Mouse (Mus musculus) liver, postnatal 0 days (tissue): ENCODE data around the gene Dscam. TPM values are rescaled to one million over a fixed set of nuclear protein-coding genes. Genes with fewer than 3 reads are reported as not detected.

Source experiments
- ATAC-seq: fragments of 200-750 bp; cut with Nextera tagmentation; 2 replicates; pipeline ENCODE4 v1.8.0; 2017; ENCODE audit warnings: mild to moderate bottlenecking, moderate library complexity
- DNase-seq: peaks from one replicate; pipeline ENCODE4 v3.0.0-alpha.2; 2016
- H3K27ac ChIP-seq: fragments of 300-500 bp; sonication (generic); 2 replicates; pipeline ENCODE4 v1.5.1; 2014; ENCODE audit warnings: antibody characterized with exemption, moderate library complexity, mild to moderate bottlenecking, low read depth
- H3K27me3 ChIP-seq: fragments of 300-500 bp; sonication (generic); 2 replicates; pipeline ENCODE4 v1.6.1; 2014; ENCODE audit warnings: low read length, control low read depth, mixed read lengths; ENCODE audit not compliant: insufficient read depth
- H3K36me3 ChIP-seq: fragments of 300-500 bp; sonication (generic); replicated peaks from 2 replicates; pipeline ENCODE4 v1.6.1; 2014; ENCODE audit warnings: mild to moderate bottlenecking, control low read depth, low read length, moderate library complexity, mixed read lengths; ENCODE audit not compliant: insufficient read depth
- H3K4me1 ChIP-seq: fragments of 300-500 bp; sonication (generic); 2 replicates; pipeline ENCODE4 v1.6.1; 2014; ENCODE audit warnings: antibody characterized with exemption, mild to moderate bottlenecking, control low read depth; ENCODE audit not compliant: insufficient read depth
- H3K4me2 ChIP-seq: fragments of 300-500 bp; sonication (generic); 2 replicates; pipeline ENCODE4 v1.6.1; 2014; ENCODE audit warnings: low read depth, mild to moderate bottlenecking, low read length, moderate library complexity, mixed read lengths
- H3K4me3 ChIP-seq: fragments of 300-500 bp; sonication (generic); 2 replicates; pipeline ENCODE4 v1.5.1; 2014; ENCODE audit warnings: low read depth, low read length
- H3K9ac ChIP-seq: fragments of 300-500 bp; sonication (generic); replicated peaks from 2 replicates; pipeline ENCODE4 v1.6.1; 2014; ENCODE audit warnings: mild to moderate bottlenecking, moderate library complexity
- H3K9me3 ChIP-seq: fragments of 300-500 bp; sonication (generic); 2 replicates; pipeline ENCODE4 v1.6.1; 2016; ENCODE audit warnings: mild to moderate bottlenecking, control low read depth, low read length, mixed read lengths
- CTCF ChIP-seq: sonication (generic); IDR thresholded peaks from 2 replicates; pipeline ENCODE4 v1.5.1; 2016; ENCODE audit warnings: antibody characterized with exemption, low read depth
- EP300 ChIP-seq: IDR thresholded peaks from 2 replicates; pipeline ENCODE4 v1.6.1; 2016; ENCODE audit warnings: antibody characterized with exemption, low read depth, mild to moderate bottlenecking
- WGBS: fragments of 180-500 bp; shearing (Covaris S2); extraction: QIAGEN DNeasy Blood & Tissue Kit; methylation state at CpG from one replicate; pipeline ENCODE4 v1.1.7; 2014; ENCODE audit not compliant: insufficient replicate concordance; 5-methylcytosine and 5-hydroxymethylcytosine counted together
- polyA plus RNA-seq: library from polyadenylated mRNA; unstranded; fragments of >200 nt; fragmentation: Nextera tagmentation; extraction: Ambion mirVana; gene quantifications from 2 replicates; pipeline ENCODE4 v1.2.1, GENCODE M21; 2015

Gene Dscam
- polyA plus RNA-seq, 1 experiment from 2014 or later: not detected

DNA sequence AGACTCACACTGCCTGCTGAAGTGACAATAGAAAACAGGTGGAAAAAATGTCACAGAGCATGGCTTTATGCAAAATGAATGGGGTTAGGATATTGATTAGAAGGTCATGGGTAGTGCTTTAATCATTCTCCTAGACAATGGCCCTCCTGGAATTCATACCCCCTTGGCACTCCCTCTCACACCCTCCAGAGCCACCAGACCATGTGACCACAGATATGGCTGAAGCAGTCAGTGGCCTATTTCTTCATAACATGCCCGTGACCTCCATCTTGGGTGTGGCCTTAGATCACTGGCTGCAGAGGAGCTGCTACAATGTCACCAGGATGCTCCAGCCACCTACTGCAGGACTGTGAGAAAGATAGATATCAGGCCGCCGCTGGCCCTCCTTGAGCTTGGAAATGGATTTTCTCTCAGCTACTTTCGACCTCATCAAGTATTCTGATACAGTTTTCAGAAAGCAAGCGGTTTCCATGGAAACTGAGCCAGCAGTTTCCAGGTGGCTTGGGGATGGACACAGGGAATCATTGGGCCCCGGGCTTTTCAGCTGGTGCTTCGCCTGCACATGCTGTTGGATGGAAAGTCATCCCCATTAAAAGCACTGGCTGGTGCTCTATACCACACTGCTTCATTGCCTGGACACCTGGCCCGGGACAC lies 445.4 kb downstream of the Dscam start:
- no peak for TF ChIP-seq CTCF
- no peak for TF ChIP-seq EP300
- Histone ChIP-seq H3K9ac (no peak overlapping the region), H3K36me3 (no peaks in the 10 kb centered on the region), H3K4me3 (no peak overlapping the region), H3K27ac (no peak overlapping the region), H3K4me2 (no peak overlapping the region), H3K9me3 (no peaks in the 10 kb centered on the region), H3K27me3 (no peaks in the 10 kb centered on the region), H3K4me1 (no peaks in the 10 kb centered on the region)
- ATAC-seq (no peak), DNase-seq (no peak)
- WGBS: 72% methylated on average over 8 of the region's 8 CpGs

DNA sequence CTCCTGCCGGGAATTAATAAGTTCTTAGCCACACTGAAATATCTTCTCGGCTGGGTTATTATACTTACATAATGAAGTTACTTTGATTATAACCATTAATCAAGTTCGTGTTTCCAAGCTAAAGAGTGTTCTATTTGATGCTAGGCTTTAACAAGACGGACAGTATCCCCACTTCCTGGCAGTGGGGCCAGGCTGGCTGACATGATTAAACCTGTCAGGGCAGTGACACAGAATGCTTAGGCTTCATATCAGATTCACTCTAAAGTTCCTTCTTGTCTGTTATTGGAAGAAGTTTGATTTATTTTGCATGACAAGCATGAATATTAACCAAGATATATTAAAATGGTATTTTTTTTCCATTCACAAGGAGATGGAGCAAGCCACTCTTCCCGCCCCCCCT lies 446.0 kb downstream of the Dscam start:
- no peaks in the 10 kb centered on the region for H3K9me3 ChIP-seq
- H3K36me3 ChIP-seq: no peaks in the 10 kb centered on the region
- no peak for ATAC-seq
- TF ChIP-seq CTCF (no peak), EP300 (no peak)
- no peak for DNase-seq
- 66% methylated on average over 5 of the region's 5 CpGs for WGBS
- no peak overlapping the region for H3K27ac ChIP-seq
- no peak overlapping the region for H3K4me3 ChIP-seq
- H3K4me2 ChIP-seq: no peak overlapping the region
- H3K27me3 ChIP-seq: no peaks in the 10 kb centered on the region
- no peak overlapping the region for H3K9ac ChIP-seq
- H3K4me1 ChIP-seq: no peaks in the 10 kb centered on the region

DNA sequence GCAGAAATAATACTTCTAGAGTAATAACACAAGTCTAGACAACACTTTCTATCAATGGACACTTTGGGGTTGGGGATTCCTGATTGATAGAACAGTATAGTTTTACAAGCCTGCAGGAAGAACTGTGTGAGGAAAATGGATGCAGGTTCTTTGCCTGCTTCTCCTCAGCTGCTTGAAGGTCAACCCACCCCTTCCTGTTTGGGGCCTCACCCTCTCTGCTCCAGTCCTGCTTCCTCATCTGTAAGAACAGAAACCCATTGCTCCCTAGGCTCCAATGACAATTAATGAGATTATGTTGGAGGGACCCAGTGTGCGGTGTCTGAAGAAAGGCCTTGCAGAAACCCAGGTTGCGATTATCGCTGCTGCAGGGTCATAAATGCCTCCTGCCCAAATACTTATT lies 446.4 kb downstream of the Dscam start:
- no peak for TF ChIP-seq CTCF
- no peak for TF ChIP-seq EP300
- no peak for DNase-seq
- Histone ChIP-seq H3K9ac (no peak overlapping the region), H3K27me3 (no peaks in the 10 kb centered on the region), H3K36me3 (no peaks in the 10 kb centered on the region), H3K4me3 (no peak overlapping the region), H3K27ac (no peak overlapping the region), H3K9me3 (no peaks in the 10 kb centered on the region), H3K4me2 (no peak overlapping the region), H3K4me1 (no peaks in the 10 kb centered on the region)
- 69% methylated on average over 3 of the region's 3 CpGs for whole genome bisulfite sequencing
- ATAC-seq: no peak

DNA sequence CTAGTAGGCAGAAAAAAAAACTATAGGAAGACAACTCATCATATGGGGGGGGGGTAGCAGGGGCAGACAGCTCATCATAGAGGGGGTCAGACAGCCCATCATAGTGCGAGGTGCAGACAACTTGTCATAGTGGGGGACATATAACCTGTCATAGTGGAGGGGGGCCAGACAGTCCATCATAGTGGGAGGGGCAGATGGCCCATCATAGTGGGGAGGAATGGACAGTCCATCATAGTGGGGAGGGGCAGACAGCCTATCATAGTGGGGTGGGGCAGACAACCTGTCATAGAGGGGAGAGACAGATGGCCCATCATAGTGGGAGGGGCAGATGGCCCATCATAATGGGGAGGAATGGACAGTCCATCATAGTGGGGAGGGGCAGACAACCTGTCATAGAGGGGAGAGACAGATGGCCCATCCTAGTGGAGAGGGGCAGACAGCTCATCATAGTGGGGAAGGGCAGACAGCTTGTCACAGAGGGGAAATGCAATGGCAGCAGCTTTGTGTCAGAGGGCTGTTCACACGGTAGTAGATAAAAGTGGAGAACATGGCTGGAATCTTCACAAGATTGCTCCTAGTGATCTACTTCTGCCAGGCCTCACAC lies 447.4 kb downstream of the Dscam start:
- no peak overlapping the region for H3K9ac ChIP-seq
- H3K27me3 ChIP-seq: no peaks in the 10 kb centered on the region
- no peaks in the 10 kb centered on the region for H3K36me3 ChIP-seq
- H3K4me1 ChIP-seq: no peaks in the 10 kb centered on the region
- DNase-seq: no peak
- H3K4me3 ChIP-seq: no peak overlapping the region
- no peak overlapping the region for H3K27ac ChIP-seq
- no peak for ATAC-seq
- no peak for TF ChIP-seq CTCF
- no peak for TF ChIP-seq EP300
- 70% methylated on average over 2 of the region's 2 CpGs for WGBS
- no peak overlapping the region for H3K4me2 ChIP-seq
- no peaks in the 10 kb centered on the region for H3K9me3 ChIP-seq

DNA sequence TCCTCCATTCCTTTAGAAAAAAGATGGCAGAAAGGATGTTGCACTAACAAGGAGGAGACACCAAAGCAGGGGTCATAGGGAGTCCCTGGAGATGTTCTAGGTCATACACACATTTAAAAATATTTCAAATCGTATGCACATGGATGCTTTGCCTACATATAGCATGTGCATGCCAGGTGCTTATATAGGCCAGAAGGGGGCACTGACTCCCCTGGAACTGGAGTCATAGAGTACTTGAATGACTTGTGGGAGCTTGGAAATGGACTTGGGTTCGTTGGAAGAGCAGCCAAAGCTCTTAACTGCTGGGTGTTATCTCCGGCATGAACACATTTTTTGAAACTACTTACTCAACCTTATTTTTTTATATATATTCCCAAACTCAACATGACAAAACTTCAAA lies 448.4 kb downstream of the Dscam start:
- H3K4me3 ChIP-seq: no peak overlapping the region
- H3K4me2 ChIP-seq: no peak overlapping the region
- H3K27ac ChIP-seq: no peak overlapping the region
- no peaks in the 10 kb centered on the region for H3K4me1 ChIP-seq
- H3K27me3 ChIP-seq: no peaks in the 10 kb centered on the region
- H3K9ac ChIP-seq: no peak overlapping the region
- no peaks in the 10 kb centered on the region for H3K9me3 ChIP-seq
- WGBS: 52% methylated on average over 3 of the region's 3 CpGs
- H3K36me3 ChIP-seq: no peaks in the 10 kb centered on the region
- DNase-seq: no peak
- peak; percentile 49 for TF ChIP-seq CTCF
- TF ChIP-seq EP300: no peak
- ATAC-seq: no peak

DNA sequence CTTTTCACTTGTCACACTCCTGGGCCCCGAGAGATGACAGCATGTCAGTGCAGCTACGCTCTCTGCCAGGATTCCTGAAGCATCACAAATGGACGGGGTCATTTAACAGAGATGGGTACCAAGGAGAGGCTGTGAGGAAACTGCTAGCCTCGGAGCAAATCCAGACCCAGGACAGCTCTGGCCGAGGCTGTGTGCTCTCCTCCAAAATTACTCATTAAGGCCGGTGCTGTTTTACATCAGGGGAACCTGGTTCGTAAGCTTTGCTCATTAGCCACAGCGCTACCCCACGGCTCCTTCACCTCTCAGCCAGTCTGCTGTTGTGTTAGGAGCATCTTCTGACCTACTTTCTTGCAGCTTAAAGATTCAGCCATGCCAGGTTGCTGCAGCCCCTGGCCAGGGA lies 449.3 kb downstream of the Dscam start:
- TF ChIP-seq EP300 (no peak), CTCF (no peak)
- Histone ChIP-seq H3K4me1 (no peaks in the 10 kb centered on the region), H3K36me3 (no peaks in the 10 kb centered on the region), H3K27me3 (no peaks in the 10 kb centered on the region), H3K27ac (no peak overlapping the region), H3K9ac (no peak overlapping the region), H3K4me2 (no peak overlapping the region), H3K4me3 (no peak overlapping the region), H3K9me3 (no peaks in the 10 kb centered on the region)
- 67% methylated on average over 9 of the region's 9 CpGs for WGBS
- no peak for DNase-seq
- no peak for ATAC-seq

DNA sequence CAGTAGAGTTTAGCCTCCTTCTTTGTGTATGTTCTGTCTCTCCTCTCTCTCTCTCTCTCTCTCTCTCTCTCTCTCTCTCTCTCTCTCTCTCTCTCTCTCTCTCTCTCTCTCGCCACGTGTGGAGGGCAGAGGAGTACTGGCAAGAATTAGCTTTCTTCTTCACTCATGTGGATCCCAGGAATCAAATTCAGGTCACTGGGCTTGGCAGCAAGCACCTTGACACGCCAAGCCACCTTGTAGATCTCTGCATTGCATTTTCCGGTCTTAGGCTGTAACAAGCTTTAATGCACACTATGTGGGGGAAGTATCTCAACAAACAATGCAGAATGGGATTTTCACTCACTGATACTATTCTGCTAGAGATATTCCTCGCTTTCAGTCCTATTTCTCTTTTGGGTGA lies 449.9 kb downstream of the Dscam start:
- no peaks in the 10 kb centered on the region for H3K36me3 ChIP-seq
- no peak for ATAC-seq
- no peaks in the 10 kb centered on the region for H3K4me1 ChIP-seq
- H3K4me2 ChIP-seq: no peak overlapping the region
- no peaks in the 10 kb centered on the region for H3K9me3 ChIP-seq
- H3K4me3 ChIP-seq: no peak overlapping the region
- no peak overlapping the region for H3K9ac ChIP-seq
- no peak overlapping the region for H3K27ac ChIP-seq
- WGBS: 52% methylated on average over 5 of the region's 5 CpGs
- DNase-seq: no peak
- TF ChIP-seq EP300: no peak
- no peak for TF ChIP-seq CTCF
- no peaks in the 10 kb centered on the region for H3K27me3 ChIP-seq
